Mouse (Mus musculus) heart, postnatal 0 days (tissue): ENCODE results near the gene Gm8909. TPM values are rescaled to one million over a fixed set of nuclear protein-coding genes. Genes with fewer than 3 reads are reported as not detected.
"Not testable (repeated sequence)": the region's sequence is repeated elsewhere in the genome, so short reads cannot be mapped to it uniquely, and the experiment has no call there.

ENCODE experiments used
- ATAC-seq: fragments of 200-750 bp; cut with Nextera tagmentation; 2 replicates; pipeline ENCODE4 v1.8.0; 2017; ENCODE audit warnings: low read depth, moderate number of reproducible peaks, moderate library complexity; ENCODE audit not compliant: insufficient read depth
- DNase-seq: peaks from one replicate; pipeline ENCODE4 v3.0.0-alpha.2; 2016; ENCODE audit warnings: low spot score
- H3K27ac ChIP-seq: fragments of 300-500 bp; sonication (generic); 2 replicates; pipeline ENCODE4 v1.5.1; 2014; ENCODE audit warnings: low read depth, mild to moderate bottlenecking
- H3K27me3 ChIP-seq: fragments of 300-500 bp; sonication (generic); 2 replicates; pipeline ENCODE4 v1.6.1; 2014; ENCODE audit warnings: low read length, mixed read lengths; ENCODE audit not compliant: control insufficient read depth, insufficient read depth
- H3K36me3 ChIP-seq: fragments of 300-500 bp; sonication (generic); replicated peaks from 2 replicates; pipeline ENCODE4 v1.6.1; 2014; ENCODE audit warnings: low read length, mixed read lengths; ENCODE audit not compliant: control insufficient read depth, insufficient read depth
- H3K4me1 ChIP-seq: fragments of 300-500 bp; sonication (generic); 2 replicates; pipeline ENCODE4 v1.6.1; 2014; ENCODE audit warnings: antibody characterized with exemption; ENCODE audit not compliant: control insufficient read depth, insufficient read depth
- H3K4me2 ChIP-seq: fragments of 300-500 bp; sonication (generic); 2 replicates; pipeline ENCODE4 v1.6.1; 2014; ENCODE audit warnings: low read depth, mild to moderate bottlenecking, low read length, moderate library complexity
- H3K4me3 ChIP-seq: fragments of 300-500 bp; sonication (generic); 2 replicates; pipeline ENCODE4 v1.5.1; 2014; ENCODE audit warnings: low read depth, low read length
- H3K9ac ChIP-seq: fragments of 300-500 bp; sonication (generic); replicated peaks from 2 replicates; pipeline ENCODE4 v1.6.1; 2014; ENCODE audit warnings: low read depth, low read length, mixed read lengths
- H3K9me3 ChIP-seq: fragments of 300-500 bp; sonication (generic); replicated peaks from 2 replicates; pipeline ENCODE4 v1.6.1; 2016; ENCODE audit warnings: low read length; ENCODE audit not compliant: control insufficient read depth
- CTCF ChIP-seq: IDR thresholded peaks from 2 replicates; pipeline ENCODE4 v1.5.1; 2016; ENCODE audit warnings: antibody characterized with exemption, control low read depth, low read depth
- EP300 ChIP-seq: IDR thresholded peaks from 2 replicates; pipeline ENCODE4 v1.6.1; 2016; ENCODE audit warnings: antibody characterized with exemption, low read depth
- WGBS: fragments of 180-500 bp; shearing (Covaris S2); extraction: QIAGEN DNeasy Blood & Tissue Kit; methylation state at CpG from one replicate; pipeline ENCODE4 v1.1.7; 2014; 5-methylcytosine and 5-hydroxymethylcytosine counted together
- polyA plus RNA-seq: library from polyadenylated mRNA; unstranded; fragments of >200 nt; fragmentation: Nextera tagmentation; extraction: Ambion mirVana; gene quantifications from 2 replicates; pipeline ENCODE4 v1.2.1, GENCODE M21; 2015
- total RNA-seq: library from RNA; depleted of rRNA; stranded (reverse); fragments of >200 nt; gene quantifications from 2 replicates; pipeline ENCODE4 v1.2.3, GENCODE M21; 2014; ENCODE audit warnings: low replicate concordance

Gm8909 gene
- total and polyA plus RNA-seq, 2 experiments from 2014 or later: not detected

DNA sequence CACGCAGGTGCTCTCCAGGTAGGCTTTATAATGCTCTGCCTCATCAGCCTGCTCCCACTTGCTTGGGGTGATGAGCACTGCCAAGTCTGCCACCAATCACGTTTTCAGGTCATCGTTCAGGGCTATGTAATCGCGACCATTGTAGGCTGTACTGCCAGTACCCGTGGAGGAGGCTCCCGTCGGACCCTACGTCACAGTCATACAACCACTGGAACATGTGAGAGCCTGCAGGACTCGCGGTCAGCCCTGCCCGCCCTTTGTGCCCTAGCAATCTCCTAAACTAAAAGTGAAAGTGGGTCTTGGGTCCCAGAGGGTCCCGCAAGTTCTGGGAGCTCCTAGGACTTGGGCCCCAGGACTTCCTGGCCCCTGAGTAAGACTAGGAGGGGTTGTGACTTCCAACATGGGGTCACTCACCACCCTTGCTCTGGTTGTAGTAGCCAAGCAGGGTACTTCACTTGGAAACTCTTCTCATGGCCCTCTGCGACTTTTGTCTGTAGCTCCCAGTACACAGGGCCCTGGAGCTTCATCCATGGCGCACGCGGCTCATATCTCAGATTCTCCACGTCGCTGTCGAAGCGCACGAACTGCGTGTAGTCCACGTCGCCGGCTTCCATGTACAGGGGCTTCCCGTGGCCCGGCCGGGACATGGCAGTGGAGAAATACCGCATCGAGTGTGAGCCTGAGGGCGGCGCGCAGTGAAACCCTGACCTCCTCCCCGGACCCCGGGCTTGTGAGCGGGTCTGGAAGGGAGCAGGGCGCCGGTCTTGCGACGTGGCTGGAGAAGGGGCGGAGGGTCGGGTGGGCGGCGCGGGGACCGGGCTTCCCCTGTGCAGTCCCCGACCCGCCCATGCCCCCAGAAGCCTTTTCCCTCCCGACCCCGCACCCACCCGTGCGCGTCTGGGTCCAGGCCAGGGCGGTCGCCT, 6.9 kb downstream of the Gm8909 start:
- TF ChIP-seq EP300 (no peak), CTCF (no peak)
- peak overlapping the region; percentile 42 for H3K4me2 ChIP-seq
- no peaks in the 10 kb centered on the region; the same call in 1 of the 2 replicates for H3K4me1 ChIP-seq
- no peak overlapping the region for H3K27ac ChIP-seq
- WGBS: 3% methylated on average over 56 of the region's 56 CpGs
- H3K27me3 ChIP-seq: peaks cover 65% of the 10 kb centered on the region
- H3K4me3 ChIP-seq: peak overlapping the region; percentile 35
- H3K9me3 ChIP-seq: no peaks in the 10 kb centered on the region
- no peaks in the 10 kb centered on the region for H3K36me3 ChIP-seq
- DNase-seq (no peak), ATAC-seq (no peak)
- no peak overlapping the region for H3K9ac ChIP-seq

DNA sequence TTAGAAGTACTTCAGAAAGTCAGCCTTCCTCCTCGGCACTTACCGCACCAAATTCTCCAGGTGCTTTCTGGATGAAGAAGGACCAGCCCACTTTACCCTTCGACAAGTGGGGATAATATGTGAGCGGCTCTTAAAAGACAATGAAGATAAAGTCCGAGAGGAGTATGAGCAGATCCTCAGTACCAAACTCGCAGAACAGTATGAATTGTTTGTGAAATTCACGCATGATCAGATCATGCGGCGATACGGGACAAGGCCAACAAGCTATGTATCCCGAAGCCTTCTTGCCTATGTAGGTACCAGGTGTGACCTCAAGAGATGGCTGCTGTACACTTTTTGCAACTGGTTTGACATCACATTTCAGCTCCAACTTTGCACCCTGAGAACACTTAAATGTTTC, 10.1 kb downstream of the Gm8909 start:
- H3K27me3 ChIP-seq: peaks cover 64% of the 10 kb centered on the region
- DNase-seq, H3K9ac ChIP-seq: not testable (repeated sequence)

DNA sequence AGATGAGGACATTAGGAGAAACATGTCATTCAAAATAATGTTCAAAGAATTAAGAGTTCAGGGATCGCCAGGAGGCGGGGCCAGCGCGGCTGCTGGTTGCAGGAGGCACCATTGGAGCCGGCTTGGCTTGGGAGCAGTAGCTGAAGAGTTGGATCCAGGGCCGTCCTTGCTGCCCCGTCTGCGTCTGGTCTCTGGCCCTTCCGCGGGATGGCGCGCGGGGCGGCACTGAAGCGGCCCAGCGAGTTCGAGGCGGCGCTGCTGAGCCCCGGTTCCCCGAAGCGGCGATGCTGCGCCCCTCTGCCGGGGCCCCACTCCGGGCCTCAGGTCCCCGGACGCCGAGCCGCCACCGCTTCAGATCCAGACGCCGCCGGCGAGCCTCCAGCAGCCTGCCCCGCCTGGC, 10.6 kb downstream of the Gm8909 start:
- WGBS: under 1% methylated on average over 36 of the region's 36 CpGs
- H3K27ac ChIP-seq, DNase-seq, H3K9me3 ChIP-seq, H3K4me1 ChIP-seq, ATAC-seq, H3K36me3 ChIP-seq, H3K9ac ChIP-seq: not testable (repeated sequence)
- H3K27me3 ChIP-seq: peaks cover 59% of the 10 kb centered on the region
- H3K4me3 ChIP-seq: peak overlapping the region; percentile 30
- peak overlapping the region; percentile 49 for H3K4me2 ChIP-seq

More for the DNA sequence above, 10.1 kb downstream of the Gm8909 start:
- not testable (repeated sequence) for H3K9me3 ChIP-seq, ATAC-seq, H3K4me2 ChIP-seq, H3K36me3 ChIP-seq, H3K4me1 ChIP-seq, H3K27ac ChIP-seq
- peak overlapping the region; percentile 30; the same call in 1 of the 2 replicates for H3K4me3 ChIP-seq
- 14% methylated on average over 11 of the region's 11 CpGs for WGBS

DNA sequence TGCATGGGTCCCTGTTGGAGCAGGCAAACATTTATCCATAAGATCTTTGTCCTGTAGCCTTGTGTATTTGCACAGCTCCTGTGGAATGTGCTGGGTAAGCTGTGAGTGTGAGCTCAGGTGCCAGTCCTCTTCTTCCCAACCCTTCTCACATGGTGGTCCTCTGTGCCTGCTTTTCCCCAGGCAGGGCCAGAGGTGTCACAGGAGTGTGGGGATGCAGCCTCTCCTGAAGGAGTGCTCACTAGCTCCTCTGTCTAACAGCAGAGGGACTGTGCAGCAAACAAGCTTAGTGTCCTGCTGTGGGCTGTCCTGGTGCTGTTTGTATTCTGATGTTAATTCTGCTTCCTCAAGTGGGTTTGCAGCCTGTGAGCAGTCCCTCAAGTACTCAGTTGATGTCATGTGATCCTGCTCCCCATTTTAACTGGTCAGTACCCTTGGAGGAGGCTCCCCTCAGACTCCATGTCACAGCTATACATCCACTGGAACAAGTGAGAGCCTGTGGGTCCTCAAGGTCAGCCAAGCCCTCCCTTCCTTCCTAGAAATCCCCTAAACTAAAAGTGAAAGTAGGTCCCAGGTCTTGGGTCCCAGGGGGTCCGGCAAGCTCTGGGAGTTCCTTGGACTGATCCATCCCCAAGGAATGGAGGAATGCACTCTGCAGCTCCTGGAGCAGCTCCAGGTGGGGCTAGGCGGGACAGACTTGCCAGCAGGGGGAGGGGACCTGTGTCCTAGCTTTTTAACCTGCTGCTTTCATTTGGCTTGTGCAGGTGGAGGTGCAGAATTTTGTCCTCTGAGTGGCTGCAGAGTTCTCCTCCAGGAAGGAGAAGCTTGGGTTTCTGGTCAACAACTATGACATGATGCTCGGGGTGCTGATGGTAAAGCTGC, 13.8 kb downstream of the Gm8909 start:
- DNase-seq (no peak), ATAC-seq (no peak)
- no peak overlapping the region for H3K4me3 ChIP-seq
- no peaks in the 10 kb centered on the region for H3K4me1 ChIP-seq
- no peak overlapping the region for H3K4me2 ChIP-seq
- 12% methylated on average over 3 of the region's 3 CpGs for WGBS
- H3K9me3 ChIP-seq: no peaks in the 10 kb centered on the region
- no peak overlapping the region for H3K27ac ChIP-seq
- no peak overlapping the region for H3K9ac ChIP-seq
- H3K36me3 ChIP-seq: no peaks in the 10 kb centered on the region
- TF ChIP-seq CTCF (no peak), EP300 (no peak)
- H3K27me3 ChIP-seq: peaks cover 47% of the 10 kb centered on the region

DNA sequence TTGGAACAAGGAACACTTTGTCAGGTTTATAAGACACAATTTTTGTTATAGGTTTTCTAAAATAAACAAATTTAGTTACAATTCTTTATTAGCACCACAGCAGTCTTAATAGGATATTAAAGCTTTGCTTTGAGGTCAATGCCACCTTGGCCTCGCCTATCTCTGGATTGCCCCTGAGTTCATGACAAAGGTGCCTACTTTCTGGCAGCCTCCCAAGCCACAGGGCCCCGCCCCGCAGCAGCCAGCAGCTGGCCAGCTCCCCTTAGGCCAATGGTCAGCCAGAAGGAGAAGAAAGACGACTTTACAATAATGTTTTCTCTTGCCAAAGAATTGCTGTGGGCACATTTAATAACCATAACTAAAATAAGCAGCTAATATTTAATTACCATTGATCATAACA, 17.1 kb downstream of the Gm8909 start:
- not testable (repeated sequence) for DNase-seq, H3K9me3 ChIP-seq, H3K36me3 ChIP-seq, H3K27ac ChIP-seq, ATAC-seq, H3K9ac ChIP-seq, H3K4me3 ChIP-seq, H3K4me2 ChIP-seq, H3K4me1 ChIP-seq
- H3K27me3 ChIP-seq: peaks cover 39% of the 10 kb centered on the region
- WGBS: 41% methylated on average over 4 of the region's 4 CpGs

DNA sequence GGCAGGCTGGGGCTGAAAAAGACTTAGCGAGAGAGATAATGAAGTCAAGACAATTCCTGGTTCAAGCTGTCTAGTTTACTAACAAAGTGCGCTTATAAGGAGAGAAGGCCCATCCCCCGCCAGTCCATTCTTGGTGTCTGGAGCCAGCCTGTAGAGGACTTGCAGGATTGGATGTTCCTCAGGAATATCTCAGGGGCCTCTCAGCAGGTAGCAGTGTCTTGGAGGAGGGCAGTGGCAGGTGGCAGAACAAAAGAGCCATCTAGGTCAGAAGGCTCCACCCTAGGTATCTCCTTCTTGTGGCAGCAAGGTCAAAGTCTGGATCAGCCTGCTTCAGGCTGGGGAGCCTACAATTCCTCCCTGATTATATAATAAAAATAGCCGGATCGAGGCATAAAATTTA, 19.9 kb downstream of the Gm8909 start:
- ATAC-seq, H3K27ac ChIP-seq, H3K9me3 ChIP-seq, H3K4me3 ChIP-seq, H3K36me3 ChIP-seq, H3K4me2 ChIP-seq, H3K4me1 ChIP-seq, H3K9ac ChIP-seq, DNase-seq: not testable (repeated sequence)
- whole genome bisulfite sequencing: 82% methylated on average over 5 of the region's 5 CpGs
- peaks cover 42% of the 10 kb centered on the region for H3K27me3 ChIP-seq

DNA sequence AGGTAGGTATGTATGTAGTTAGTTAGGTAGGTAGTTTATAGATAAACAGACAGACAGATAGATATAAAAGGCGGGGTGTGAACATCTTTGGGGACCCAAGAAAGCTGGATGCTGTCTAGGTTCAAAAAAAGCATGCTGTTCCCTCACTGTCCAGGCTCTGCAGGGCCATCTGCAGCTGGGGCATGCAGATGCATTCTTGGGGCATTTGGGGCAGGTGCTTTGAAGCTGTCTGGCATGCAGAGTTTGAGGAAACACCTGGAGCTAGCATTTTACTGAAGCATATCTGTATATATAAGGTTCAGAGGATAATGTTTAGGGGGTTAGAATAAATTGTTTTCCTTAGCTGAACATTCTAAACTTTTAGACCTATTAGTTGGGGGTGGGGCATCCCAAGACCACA, 21.4 kb downstream of the Gm8909 start:
- DNase-seq, H3K27ac ChIP-seq, H3K4me3 ChIP-seq, H3K36me3 ChIP-seq, ATAC-seq, H3K4me2 ChIP-seq, H3K9ac ChIP-seq, H3K9me3 ChIP-seq, H3K4me1 ChIP-seq: not testable (repeated sequence)
- peaks cover 47% of the 10 kb centered on the region for H3K27me3 ChIP-seq
- 72% methylated on average over 1 of the region's 1 CpGs for WGBS

DNA sequence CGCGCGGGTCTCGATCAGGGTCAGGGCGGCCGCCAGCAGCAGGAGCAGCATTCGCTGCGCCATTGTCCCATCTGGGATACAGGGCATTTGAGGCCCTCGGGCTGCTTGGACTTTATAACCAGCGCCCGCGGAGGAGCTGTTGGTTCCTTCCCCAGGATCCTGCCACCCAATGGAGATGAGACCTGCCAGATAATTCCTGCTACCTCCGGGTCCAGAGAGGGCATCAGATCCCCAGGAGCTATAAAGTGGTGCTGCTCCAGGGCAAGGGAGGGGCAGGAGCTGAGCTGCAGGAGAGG, 22.5 kb downstream of the Gm8909 start:
- H3K27me3 ChIP-seq: peaks cover 56% of the 10 kb centered on the region
- peak overlapping the region; percentile 44 for H3K4me3 ChIP-seq
- 5% methylated on average over 13 of the region's 13 CpGs for WGBS
- H3K4me1 ChIP-seq, DNase-seq, H3K27ac ChIP-seq, ATAC-seq, H3K36me3 ChIP-seq, H3K9me3 ChIP-seq, H3K9ac ChIP-seq: not testable (repeated sequence)
- peak overlapping the region; percentile 61 for H3K4me2 ChIP-seq
